Mouse (Mus musculus) lung, embryonic 14.5 days (tissue): ENCODE measurements at regions not wholly inside any gene's neighbourhood (a gene's known extent, or its start where the extent isn't known, plus 50 kb on each side); places are given as distances from the start of the nearest gene placed in this dataset.

Experiments
- ATAC-seq: fragments of 200-750 bp; cut with Nextera tagmentation; 2 replicates; pipeline ENCODE4 v1.8.0; 2017; ENCODE audit warnings: mild to moderate bottlenecking, moderate TSS enrichment, moderate library complexity; ENCODE audit not compliant: insufficient read depth
- DNase-seq: peaks from one replicate; pipeline ENCODE4 v3.0.0-alpha.2; 2015
- H3K27ac ChIP-seq: fragments of 300-500 bp; sonication (generic); 2 replicates; pipeline ENCODE4 v1.5.1; 2014; ENCODE audit warnings: low read depth, mild to moderate bottlenecking, moderate library complexity
- H3K27me3 ChIP-seq: fragments of 300-500 bp; sonication (generic); 2 replicates; pipeline ENCODE4 v1.6.1; 2014; ENCODE audit warnings: low read length, control low read depth; ENCODE audit not compliant: insufficient read depth
- H3K36me3 ChIP-seq: fragments of 300-500 bp; sonication (generic); 2 replicates; pipeline ENCODE4 v1.6.1; 2014; ENCODE audit warnings: control low read depth; ENCODE audit not compliant: insufficient read depth
- H3K4me1 ChIP-seq: fragments of 300-500 bp; sonication (generic); 2 replicates; pipeline ENCODE4 v1.6.1; 2014; ENCODE audit warnings: antibody characterized with exemption, control low read depth; ENCODE audit not compliant: insufficient read depth
- H3K4me2 ChIP-seq: fragments of 300-500 bp; sonication (generic); 2 replicates; pipeline ENCODE4 v1.6.1; 2014; ENCODE audit warnings: mild to moderate bottlenecking
- H3K4me3 ChIP-seq: fragments of 300-500 bp; sonication (generic); 2 replicates; pipeline ENCODE4 v1.5.1; 2014; ENCODE audit warnings: low read depth, low read length
- H3K9ac ChIP-seq: fragments of 300-500 bp; sonication (generic); 2 replicates; pipeline ENCODE4 v1.6.1; 2014
- H3K9me3 ChIP-seq: fragments of 300-500 bp; sonication (generic); 2 replicates; pipeline ENCODE4 v1.6.1; 2016; ENCODE audit warnings: low read depth, low read length, control low read depth
- CTCF ChIP-seq: IDR thresholded peaks from 2 replicates; pipeline ENCODE4 v1.5.1; 2016; ENCODE audit warnings: antibody characterized with exemption, low read depth
- WGBS: fragments of 180-500 bp; shearing (Covaris S2); extraction: QIAGEN DNeasy Blood & Tissue Kit; methylation state at CpG from one replicate; pipeline ENCODE4 v1.1.7; 2014; 5-methylcytosine and 5-hydroxymethylcytosine counted together

- Histone ChIP-seq H3K4me3 (no peak overlapping the region), H3K9me3 (no peaks in the 10 kb centered on the region), H3K27me3 (no peaks in the 10 kb centered on the region), H3K9ac (no peak overlapping the region), H3K4me1 (peaks cover 13% of the 10 kb centered on the region), H3K27ac (no peak overlapping the region), H3K36me3 (no peaks in the 10 kb centered on the region), H3K4me2 (no peak overlapping the region)
- ATAC-seq (no peak), DNase-seq (no peak)
- TF ChIP-seq CTCF = no peak
- 35% methylated on average over 6 of the region's 6 CpGs for WGBS
Observed at GRCm38 (mm10) chr3:38569001-38569400, 84.4 kb upstream of the Ankrd50 start.

- Histone ChIP-seq H3K27me3 (no peaks in the 10 kb centered on the region), H3K4me3 (no peak overlapping the region), H3K36me3 (no peaks in the 10 kb centered on the region), H3K4me1 (peaks cover 13% of the 10 kb centered on the region), H3K27ac (no peak overlapping the region), H3K9ac (no peak overlapping the region), H3K9me3 (no peaks in the 10 kb centered on the region), H3K4me2 (no peak overlapping the region)
- no peak for TF ChIP-seq CTCF
- DNase-seq (no peak), ATAC-seq (no peak)
- WGBS = 38% methylated on average over 2 of the region's 2 CpGs
Observed at GRCm38 (mm10) chr3:38568596-38568975, 83.9 kb upstream of the Ankrd50 start.

GRCm38 (mm10) chr3:38567946-38568595, 83.4 kb upstream of the Ankrd50 start:
- peaks cover 13% of the 10 kb centered on the region for H3K4me1 ChIP-seq
- no peak overlapping the region for H3K9ac ChIP-seq
- H3K4me3 ChIP-seq = no peak overlapping the region
- no peak for TF ChIP-seq CTCF
- no peak overlapping the region for H3K4me2 ChIP-seq
- no peak for DNase-seq
- no peaks in the 10 kb centered on the region for H3K9me3 ChIP-seq
- H3K27me3 ChIP-seq = no peaks in the 10 kb centered on the region
- 79% methylated on average over 8 of the region's 8 CpGs for WGBS
- no peaks in the 10 kb centered on the region for H3K36me3 ChIP-seq
- no peak for ATAC-seq
- no peak overlapping the region for H3K27ac ChIP-seq

GRCm38 (mm10) chr3:38566576-38566975, 81.9 kb upstream of the Ankrd50 start:
- DNase-seq (no peak), ATAC-seq (no peak)
- Histone ChIP-seq H3K4me1 (peaks cover 13% of the 10 kb centered on the region; the same call in 1 of the 2 replicates), H3K27me3 (no peaks in the 10 kb centered on the region), H3K4me2 (no peak overlapping the region), H3K4me3 (no peak overlapping the region), H3K36me3 (no peaks in the 10 kb centered on the region), H3K9ac (no peak overlapping the region), H3K27ac (no peak overlapping the region), H3K9me3 (no peaks in the 10 kb centered on the region)
- TF ChIP-seq CTCF = no peak
- 92% methylated on average over 2 of the region's 2 CpGs for WGBS

GRCm38 (mm10) chr3:38564844-38565243, 80.2 kb upstream of the Ankrd50 start:
- H3K36me3 ChIP-seq = no peaks in the 10 kb centered on the region
- peaks cover 7% of the 10 kb centered on the region; the same call in 1 of the 2 replicates for H3K4me1 ChIP-seq
- no peak overlapping the region for H3K4me3 ChIP-seq
- no peaks in the 10 kb centered on the region for H3K9me3 ChIP-seq
- no peak for TF ChIP-seq CTCF
- H3K9ac ChIP-seq = no peak overlapping the region
- no peaks in the 10 kb centered on the region for H3K27me3 ChIP-seq
- H3K27ac ChIP-seq = no peak overlapping the region
- no peak for DNase-seq
- 37% methylated on average over 2 of the region's 2 CpGs for WGBS
- no peak for ATAC-seq
- no peak overlapping the region for H3K4me2 ChIP-seq

GRCm38 (mm10) chr3:38564364-38564763, 79.7 kb upstream of the Ankrd50 start:
- Histone ChIP-seq H3K27me3 (no peaks in the 10 kb centered on the region), H3K4me1 (peaks cover 7% of the 10 kb centered on the region; the same call in 1 of the 2 replicates), H3K9ac (no peak overlapping the region), H3K4me3 (no peak overlapping the region), H3K27ac (no peak overlapping the region), H3K9me3 (no peaks in the 10 kb centered on the region), H3K36me3 (no peaks in the 10 kb centered on the region), H3K4me2 (no peak overlapping the region)
- TF ChIP-seq CTCF = no peak
- peak; percentile 23 for DNase-seq
- WGBS = 41% methylated on average over 2 of the region's 2 CpGs
- no peak for ATAC-seq

GRCm38 (mm10) chr3:38561186-38561585, 76.5 kb upstream of the Ankrd50 start:
- ATAC-seq = no peak
- WGBS = 20% methylated on average over 2 of the region's 2 CpGs
- DNase-seq = no peak
- Histone ChIP-seq H3K4me2 (no peak overlapping the region), H3K9ac (no peak overlapping the region), H3K27ac (no peak overlapping the region), H3K4me3 (no peak overlapping the region), H3K27me3 (no peaks in the 10 kb centered on the region), H3K36me3 (no peaks in the 10 kb centered on the region), H3K9me3 (no peaks in the 10 kb centered on the region), H3K4me1 (no peaks in the 10 kb centered on the region)
- no peak for TF ChIP-seq CTCF
